Mouse (Mus musculus): ENCODE data around the gene B2m. TPM values are rescaled to one million over a fixed set of nuclear protein-coding genes. Genes with fewer than 3 reads are reported as not detected.
"Not testable (repeated sequence)": the region's sequence is repeated elsewhere in the genome, so short reads cannot be mapped to it uniquely, and the experiment has no call there.

B2m gene
- 100 to 1,000 TPM; 114 to 125 TPM for total RNA-seq (2021)

GRCm38 (mm10) chr2:122147508-122148241, at the start of gene B2m:
B2m (plus strand) TSS chr2:122147686.
- DNase-seq: peak; percentile 96

DNA sequence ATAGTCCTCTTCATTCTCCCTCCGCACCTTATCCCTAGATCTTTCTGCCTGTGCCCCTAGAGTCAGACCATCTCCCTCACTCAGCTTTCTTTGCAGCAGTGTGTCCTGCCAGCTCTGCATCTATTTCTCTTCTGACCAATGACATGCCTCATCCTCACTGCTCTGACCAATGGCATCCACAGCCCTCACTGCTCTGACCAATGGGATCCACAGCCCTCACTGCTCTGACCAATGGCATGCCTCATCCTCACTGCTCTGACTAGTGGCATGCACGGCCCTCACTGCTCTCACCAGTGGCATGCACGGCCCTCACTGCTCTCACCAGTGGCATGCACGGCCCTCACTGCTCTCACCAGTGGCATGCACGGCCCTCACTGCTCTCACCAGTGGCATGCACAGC, 49.8 kb upstream of the B2m start:
- DNase-seq: not testable (repeated sequence)

GRCm38 (mm10) chr2:122102070-122102469, 45.4 kb upstream of the B2m start:
- DNase-seq: peak; percentile 17

DNA sequence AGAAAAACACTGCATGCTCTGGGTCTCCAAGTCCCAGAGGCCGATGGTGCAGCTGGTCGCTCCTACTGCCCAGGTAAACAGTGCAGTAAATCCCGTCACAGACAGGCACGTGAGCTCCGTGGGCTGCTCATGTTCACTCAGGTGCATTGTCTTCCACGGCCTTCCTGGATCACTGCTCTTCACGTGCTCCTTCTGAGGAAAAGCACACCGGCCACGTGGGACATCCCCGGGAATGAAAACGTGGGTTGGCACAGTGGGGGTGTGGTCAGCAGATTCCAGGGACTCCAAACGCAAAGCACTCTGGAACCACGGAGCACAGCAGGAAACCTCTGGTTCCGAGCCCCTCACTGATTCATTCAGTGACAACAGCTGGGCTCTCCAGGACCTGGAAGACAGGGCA, 39.4 kb upstream of the B2m start:
- DNase-seq: no peak

- no peak for DNase-seq
Observed at GRCm38 (mm10) chr2:122109714-122110113, 37.8 kb upstream of the B2m start.

DNA sequence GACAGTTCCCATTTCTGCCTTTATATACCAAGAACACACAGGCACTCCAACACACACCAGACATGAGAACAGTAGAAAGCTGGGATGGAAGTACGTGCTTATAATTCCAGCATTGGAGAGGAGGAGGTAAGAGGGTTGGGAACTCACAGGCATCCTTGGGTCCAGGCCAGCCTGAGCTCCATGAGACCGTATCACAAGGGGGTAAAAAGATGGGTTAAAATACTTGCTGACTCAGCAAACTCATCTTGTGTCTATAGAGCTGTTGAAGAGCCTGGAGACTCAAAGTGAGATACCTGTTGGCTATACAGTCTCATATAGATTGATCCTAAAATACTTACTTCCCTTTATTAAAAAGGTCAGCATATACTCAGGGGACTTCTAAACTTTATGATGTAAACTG, 30.6 kb upstream of the B2m start:
- no peak for DNase-seq

GRCm38 (mm10) chr2:122117961-122118958, 29.2 kb upstream of the B2m start, which contains the start of gene Spg11:
Spg11 (minus strand) TSS chr2:122118386.
- peak; percentile 98 for DNase-seq

- no peak for DNase-seq
Observed at GRCm38 (mm10) chr2:122125680-122126572, 21.6 kb upstream of the B2m start.

- DNase-seq: no peak
Observed at GRCm38 (mm10) chr2:122126765-122127347, 20.6 kb upstream of the B2m start.

DNA sequence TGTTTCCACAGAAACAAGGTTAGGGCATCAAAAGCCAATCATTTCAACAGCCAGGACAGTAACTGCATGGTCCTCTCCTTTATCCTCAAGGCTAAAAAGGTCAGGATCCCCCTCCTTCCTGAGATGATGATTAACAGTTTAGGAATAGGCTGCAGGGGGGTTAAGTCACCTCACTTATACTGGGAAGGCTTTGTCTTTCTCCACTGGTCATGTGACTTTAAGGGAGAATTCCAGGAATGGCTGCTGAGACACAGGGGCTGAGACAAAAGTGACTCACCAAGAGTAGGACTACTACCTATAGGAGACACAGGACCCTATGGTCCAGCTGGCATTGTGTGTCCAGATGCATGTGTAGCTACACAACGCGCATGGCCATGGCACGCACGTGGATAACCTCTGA, 19.9 kb upstream of the B2m start:
- DNase-seq: no peak

GRCm38 (mm10) chr2:122132078-122132477, 15.4 kb upstream of the B2m start:
- no peak for DNase-seq

DNA sequence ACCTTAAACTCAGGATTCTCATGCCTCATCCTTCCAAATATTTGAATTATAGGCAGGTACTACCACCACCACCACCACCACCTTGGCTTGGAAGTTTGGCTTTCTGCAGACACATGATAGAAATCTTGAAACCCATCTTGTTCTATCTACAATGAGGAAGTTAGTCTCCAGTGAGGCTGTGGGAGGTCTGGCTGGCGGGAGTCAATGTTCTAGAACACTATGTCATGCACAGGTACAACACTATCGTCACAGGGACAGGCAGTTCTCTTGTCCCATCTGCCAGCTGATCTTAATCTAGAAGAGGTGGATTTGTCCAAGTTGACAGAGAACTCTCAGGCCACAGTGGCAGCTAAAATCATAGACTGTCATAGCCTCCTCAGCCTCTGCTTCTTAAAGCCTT, 14.9 kb upstream of the B2m start:
- no peak for DNase-seq

DNA sequence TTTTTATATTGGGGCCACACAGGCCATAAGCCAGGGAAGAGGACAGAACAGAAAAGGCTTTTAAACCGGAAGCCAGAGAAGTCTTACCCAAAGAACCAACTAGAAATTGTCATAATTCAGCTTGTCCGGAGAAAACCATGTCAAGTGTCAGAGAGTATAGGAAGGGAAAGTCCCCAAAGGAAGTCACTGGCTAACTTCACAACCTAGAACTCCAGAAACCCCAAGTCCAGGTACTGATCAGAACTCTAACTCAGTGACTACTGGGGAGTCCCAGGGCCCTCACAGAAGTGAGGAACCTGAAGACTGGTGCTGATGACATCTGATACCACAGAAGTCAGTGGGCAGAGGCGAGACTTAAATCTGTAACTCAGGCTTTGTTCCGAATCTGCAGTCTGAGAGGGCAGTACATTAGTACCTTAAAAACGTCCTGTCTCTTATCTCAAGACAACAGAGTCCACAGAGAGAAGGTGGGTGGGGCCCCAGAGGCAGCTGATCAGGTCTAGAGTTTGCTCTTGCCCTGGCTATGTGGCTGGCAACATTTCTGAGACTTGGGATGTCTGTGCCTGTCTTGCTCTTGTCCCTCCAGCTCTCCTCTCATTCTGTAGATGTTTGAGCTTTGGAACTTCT, 9.5 kb upstream of the B2m start:
- DNase-seq: no peak

- no peak for DNase-seq
Observed at GRCm38 (mm10) chr2:122140815-122141214, 6.7 kb upstream of the B2m start.

GRCm38 (mm10) chr2:122141332-122141967, 6.0 kb upstream of the B2m start:
- no peak for DNase-seq

GRCm38 (mm10) chr2:122143111-122143510, 4.4 kb upstream of the B2m start:
- DNase-seq: no peak

GRCm38 (mm10) chr2:122145756-122146155, 1.7 kb upstream of the B2m start:
- no peak for DNase-seq

DNA sequence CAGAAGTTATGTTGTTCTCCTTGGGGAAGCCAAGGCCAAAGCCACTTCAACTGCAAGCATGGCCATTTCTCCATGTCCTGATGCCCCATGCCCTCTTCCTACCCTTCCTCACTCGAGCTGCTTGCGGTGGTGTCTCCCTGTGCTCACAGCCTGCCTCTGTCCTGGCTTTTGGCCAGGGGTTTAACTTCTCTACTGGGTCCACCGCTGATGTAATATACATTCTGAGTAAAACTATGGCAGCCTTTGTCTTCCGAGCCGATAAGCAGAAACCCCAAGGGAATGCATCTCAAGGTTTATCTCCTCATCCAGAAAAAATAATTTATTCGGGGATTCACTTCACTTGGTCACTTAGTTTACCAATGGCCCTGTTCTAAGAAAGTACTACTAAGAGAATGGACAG, 799 bp upstream of the B2m start:
- peak; percentile 41 for DNase-seq

- peak; percentile 78 for DNase-seq
Observed at GRCm38 (mm10) chr2:122148242-122148917, 894 bp downstream of the B2m start.

GRCm38 (mm10) chr2:122149316-122149715, 1.8 kb downstream of the B2m start:
- no peak for DNase-seq
